Mouse (Mus musculus) lung, postnatal 0 days (tissue): ENCODE data around the gene Eif3a.
A peak's percentile ranks its signal among the peaks of the same experiment; 100 is the strongest.

ENCODE experiments used
- CTCF ChIP-seq: IDR thresholded peaks from 2 replicates; pipeline ENCODE4 v1.5.1; 2016; ENCODE audit warnings: antibody characterized with exemption, mild to moderate bottlenecking
- EP300 ChIP-seq: IDR thresholded peaks from 2 replicates; pipeline ENCODE4 v1.6.1; 2016; ENCODE audit warnings: antibody characterized with exemption, mild to moderate bottlenecking, control low read depth

DNA sequence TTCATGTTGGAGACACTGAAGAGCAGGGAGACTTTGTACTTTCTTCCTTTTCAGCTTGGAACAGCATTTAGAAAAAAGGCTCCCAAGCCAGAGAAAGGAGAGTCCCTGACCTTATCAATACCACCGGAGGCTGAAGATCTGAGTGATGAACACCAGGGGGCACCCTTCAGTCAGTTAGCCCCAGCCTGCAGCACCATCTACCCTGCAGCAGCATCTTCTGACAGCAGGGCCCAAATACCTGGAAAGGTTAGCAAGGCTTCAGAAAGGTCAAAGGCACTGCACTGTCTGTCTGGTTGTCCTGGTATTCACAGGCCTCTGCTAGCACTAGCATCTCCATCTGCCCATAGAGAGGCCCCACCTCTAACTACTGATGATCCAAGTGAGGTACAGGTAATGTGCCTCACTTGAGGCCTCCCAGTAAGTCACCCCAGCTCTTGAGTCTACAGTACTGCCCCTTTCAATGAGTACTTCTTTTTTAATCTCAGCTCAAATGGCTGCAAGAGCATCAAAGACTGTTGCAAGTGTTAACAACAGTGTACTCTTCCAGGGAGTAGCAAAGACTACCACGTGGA is 60.1 kb downstream of the Eif3a start:
- TF ChIP-seq CTCF (peak; percentile 74), EP300 (no peak)
